Mouse (Mus musculus): Measurements from ENCODE around the gene Slc52a3. TPM values are rescaled to one million over a fixed set of nuclear protein-coding genes. Genes with fewer than 3 reads are reported as not detected.
"Not testable (repeated sequence)": the region's sequence is repeated elsewhere in the genome, so short reads cannot be mapped to it uniquely, and the experiment has no call there.

The Slc52a3 gene
- polyA plus RNA-seq, 1 experiment from 2014 or later: 1.5 TPM

- no peak overlapping the region for H3K27ac ChIP-seq
- no peak overlapping the region for H3K4me2 ChIP-seq
- no peak overlapping the region for H3K9ac ChIP-seq
- H3K9me3 ChIP-seq (replicated peaks): no peaks in the 10 kb centered on the region
- H3K4me1 ChIP-seq (replicated peaks): 0 out of 2 replicates have a peak, but pooled peaks cover 4% of the 10 kb centered on the region
- ATAC-seq (ENCODE audit: low read depth) (no peak), DNase-seq (no peak)
- H3K27me3 ChIP-seq: peaks cover 22% of the 10 kb centered on the region
- no peaks in the 10 kb centered on the region for H3K36me3 ChIP-seq
- H3K4me3 ChIP-seq (replicated peaks): no peak overlapping the region
- WGBS (ENCODE audit: insufficient replicate concordance): 48% methylated on average over 8 of the region's 8 CpGs
Measured at GRCm38 (mm10) chr2:151986958-151987357, 9.4 kb upstream of the Slc52a3 start.

DNA sequence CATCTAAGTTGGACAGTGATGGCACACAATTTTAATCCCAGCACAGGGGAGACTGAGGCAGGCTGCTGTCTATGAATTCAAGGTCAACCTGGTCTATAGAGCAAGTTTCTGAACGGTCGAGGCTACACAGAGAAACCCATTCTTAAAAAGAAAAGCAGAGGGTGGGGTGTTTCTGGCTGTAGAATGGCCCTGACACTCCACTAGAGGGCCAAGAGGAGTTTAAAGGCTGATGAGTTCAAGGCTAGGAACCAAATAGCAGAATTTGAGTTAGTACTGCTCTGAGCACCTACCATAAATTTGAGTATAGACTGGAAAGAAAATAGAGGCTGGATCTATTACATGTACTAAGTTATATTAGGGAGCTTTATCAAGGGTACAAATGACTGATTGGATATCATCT lies 7.3 kb upstream of the Slc52a3 start:
- ATAC-seq (ENCODE audit: low read depth): no peak
- WGBS (ENCODE audit: insufficient replicate concordance): 48% methylated on average over 2 of the region's 2 CpGs
- Histone ChIP-seq H3K4me1 (replicated peaks) (0 out of 2 replicates have a peak, but pooled peaks cover 4% of the 10 kb centered on the region), H3K9me3 (replicated peaks) (no peaks in the 10 kb centered on the region), H3K4me3 (replicated peaks) (no peak overlapping the region), H3K27me3 (peaks cover 28% of the 10 kb centered on the region), H3K4me2 (no peak overlapping the region), H3K27ac (no peak overlapping the region), H3K36me3 (no peaks in the 10 kb centered on the region), H3K9ac (no peak overlapping the region)
- no peak for DNase-seq

GRCm38 (mm10) chr2:151990985-151991394 lies 5.3 kb upstream of the Slc52a3 start:
- Histone ChIP-seq H3K36me3 (no peaks in the 10 kb centered on the region), H3K4me3 (replicated peaks) (no peak overlapping the region), H3K4me2 (no peak overlapping the region), H3K9me3 (replicated peaks) (no peaks in the 10 kb centered on the region), H3K27ac (no peak overlapping the region), H3K27me3 (peaks cover 36% of the 10 kb centered on the region), H3K4me1 (replicated peaks) (peaks cover 16% of the 10 kb centered on the region), H3K9ac (no peak overlapping the region)
- WGBS (ENCODE audit: insufficient replicate concordance): 44% methylated on average over 1 of the region's 1 CpGs
- DNase-seq (no peak), ATAC-seq (ENCODE audit: low read depth) (no peak)

DNA sequence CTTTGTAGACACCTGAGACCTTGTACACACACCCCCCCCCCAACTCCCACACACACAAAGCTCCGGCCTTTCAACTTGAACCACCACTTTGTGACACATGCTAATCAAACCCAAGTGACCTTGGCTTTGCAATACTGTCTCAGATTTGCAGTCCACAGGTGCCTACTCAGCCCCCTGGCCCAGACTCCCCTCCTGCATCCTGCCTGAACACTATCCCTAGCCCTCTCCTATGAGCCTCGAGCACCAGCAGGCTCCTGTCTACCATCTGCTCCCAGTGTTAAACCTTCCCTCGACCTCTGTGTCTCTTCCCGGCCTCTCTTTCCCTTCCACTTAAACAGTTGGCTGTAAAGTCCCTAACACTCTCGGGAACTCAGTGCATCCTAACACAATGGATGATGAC lies 4.9 kb upstream of the Slc52a3 start:
- H3K36me3 ChIP-seq: no peaks in the 10 kb centered on the region
- no peak overlapping the region for H3K4me3 ChIP-seq (replicated peaks)
- WGBS (ENCODE audit: insufficient replicate concordance): 39% methylated on average over 5 of the region's 5 CpGs
- DNase-seq (no peak), ATAC-seq (ENCODE audit: low read depth) (no peak)
- peaks cover 20% of the 10 kb centered on the region for H3K4me1 ChIP-seq (replicated peaks)
- H3K27me3 ChIP-seq: peaks cover 40% of the 10 kb centered on the region
- no peak overlapping the region for H3K27ac ChIP-seq
- H3K9me3 ChIP-seq (replicated peaks): no peaks in the 10 kb centered on the region
- H3K9ac ChIP-seq: no peak overlapping the region
- H3K4me2 ChIP-seq: no peak overlapping the region

DNA sequence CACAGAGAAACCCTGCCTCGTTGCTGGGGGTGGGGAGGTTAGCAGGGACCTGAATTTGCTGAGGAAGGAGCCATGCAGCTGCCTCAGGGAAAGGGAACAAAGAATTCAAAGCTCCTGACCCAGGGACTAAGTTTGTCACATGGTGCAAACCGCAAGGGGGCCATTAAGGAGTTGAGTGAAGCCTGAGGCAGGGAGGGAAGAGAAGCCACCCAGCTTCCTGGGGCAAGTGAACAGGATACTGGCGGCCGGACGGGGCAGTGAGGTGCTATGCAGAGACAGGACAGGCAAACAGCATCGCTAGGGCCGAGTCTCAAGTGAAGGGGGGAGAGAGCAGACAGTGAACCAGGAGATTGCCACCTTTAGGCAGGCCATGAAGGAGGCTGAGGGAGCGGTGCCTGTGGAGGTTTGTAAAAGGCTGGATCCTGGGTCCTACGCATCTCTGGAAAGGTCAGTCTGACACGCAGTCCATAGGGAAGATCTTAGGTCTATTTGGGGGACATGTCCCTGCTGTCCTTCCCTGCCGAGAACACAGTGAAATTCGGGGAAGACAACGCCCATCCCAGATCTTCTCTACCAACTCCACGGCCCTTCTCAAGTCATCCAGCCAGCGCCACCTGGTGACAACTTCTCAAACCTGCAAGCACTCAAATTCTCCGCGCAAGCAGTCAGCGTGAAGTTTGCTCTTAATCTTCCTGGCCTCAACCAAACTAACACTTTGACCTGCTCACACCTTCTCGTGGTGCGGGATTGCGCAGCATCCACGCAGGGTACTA lies 1.8 kb upstream of the Slc52a3 start:
- H3K9me3 ChIP-seq (replicated peaks): no peaks in the 10 kb centered on the region
- H3K27me3 ChIP-seq: peaks cover 49% of the 10 kb centered on the region
- no peaks in the 10 kb centered on the region for H3K36me3 ChIP-seq
- ATAC-seq (ENCODE audit: low read depth) (no peak), DNase-seq (peak; percentile 53)
- H3K9ac ChIP-seq: no peak overlapping the region
- H3K4me2 ChIP-seq: peak overlapping the region; percentile 37
- no peak overlapping the region for H3K4me3 ChIP-seq (replicated peaks)
- no peak overlapping the region for H3K27ac ChIP-seq
- WGBS (ENCODE audit: insufficient replicate concordance): 4% methylated on average over 22 of the region's 22 CpGs
- H3K4me1 ChIP-seq (replicated peaks): peaks cover 49% of the 10 kb centered on the region

GRCm38 (mm10) chr2:151997190-151997575 lies 872 bp downstream of the Slc52a3 start:
- H3K4me3 ChIP-seq (replicated peaks): 0 out of 2 replicates have a peak overlapping the region, but pooled peaks have one; percentile 47
- H3K27ac ChIP-seq; H3K9me3 ChIP-seq (replicated peaks); H3K36me3 ChIP-seq; DNase-seq; H3K9ac ChIP-seq; ATAC-seq (ENCODE audit: low read depth): not testable (repeated sequence)
- H3K4me2 ChIP-seq: peak overlapping the region; percentile 68
- H3K27me3 ChIP-seq: peaks cover 58% of the 10 kb centered on the region
- WGBS (ENCODE audit: insufficient replicate concordance): 43% methylated on average over 2 of the region's 2 CpGs
- peaks cover 60% of the 10 kb centered on the region for H3K4me1 ChIP-seq (replicated peaks)

GRCm38 (mm10) chr2:151997776-151998504 lies 1.6 kb downstream of the Slc52a3 start:
- DNase-seq (peak; percentile 50), ATAC-seq (ENCODE audit: low read depth) (peak; percentile 72)
- Histone ChIP-seq H3K27ac (no peak overlapping the region), H3K9ac (no peak overlapping the region), H3K36me3 (no peaks in the 10 kb centered on the region), H3K27me3 (peaks cover 57% of the 10 kb centered on the region), H3K9me3 (replicated peaks) (no peaks in the 10 kb centered on the region), H3K4me2 (peak overlapping the region; percentile 6; the same call in 1 of the 2 replicates), H3K4me1 (replicated peaks) (peaks cover 60% of the 10 kb centered on the region), H3K4me3 (replicated peaks) (no peak overlapping the region)
- 30% methylated on average over 8 of the region's 8 CpGs for WGBS (ENCODE audit: insufficient replicate concordance)

DNA sequence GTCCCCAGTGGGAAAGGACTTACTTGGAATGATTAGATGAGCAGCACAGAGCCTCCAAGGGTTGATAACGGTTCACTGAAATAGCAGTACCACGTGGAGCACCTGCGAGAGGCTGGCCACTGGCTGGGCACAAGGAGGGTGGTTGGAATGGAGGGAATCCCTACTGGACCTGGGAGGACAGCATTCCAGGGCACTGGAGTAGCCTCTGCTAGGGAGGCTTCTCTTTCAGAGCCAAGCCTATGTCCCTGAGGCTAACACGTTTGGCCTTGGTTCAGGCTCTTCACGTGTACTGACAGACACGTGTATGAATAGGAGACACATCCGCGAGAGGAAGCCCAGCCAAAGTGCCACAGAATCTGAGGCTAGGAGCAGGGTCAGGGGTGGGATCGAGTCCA lies 2.2 kb downstream of the Slc52a3 start:
- DNase-seq (no peak), ATAC-seq (ENCODE audit: low read depth) (peak; percentile 14)
- H3K4me2 ChIP-seq: peak overlapping the region; percentile 6; the same call in 1 of the 2 replicates
- no peaks in the 10 kb centered on the region for H3K9me3 ChIP-seq (replicated peaks)
- H3K4me3 ChIP-seq (replicated peaks): no peak overlapping the region
- 56% methylated on average over 9 of the region's 9 CpGs for WGBS (ENCODE audit: insufficient replicate concordance)
- H3K4me1 ChIP-seq (replicated peaks): peaks cover 60% of the 10 kb centered on the region
- H3K9ac ChIP-seq: no peak overlapping the region
- H3K27ac ChIP-seq: no peak overlapping the region
- peaks cover 57% of the 10 kb centered on the region for H3K27me3 ChIP-seq
- no peaks in the 10 kb centered on the region for H3K36me3 ChIP-seq

DNA sequence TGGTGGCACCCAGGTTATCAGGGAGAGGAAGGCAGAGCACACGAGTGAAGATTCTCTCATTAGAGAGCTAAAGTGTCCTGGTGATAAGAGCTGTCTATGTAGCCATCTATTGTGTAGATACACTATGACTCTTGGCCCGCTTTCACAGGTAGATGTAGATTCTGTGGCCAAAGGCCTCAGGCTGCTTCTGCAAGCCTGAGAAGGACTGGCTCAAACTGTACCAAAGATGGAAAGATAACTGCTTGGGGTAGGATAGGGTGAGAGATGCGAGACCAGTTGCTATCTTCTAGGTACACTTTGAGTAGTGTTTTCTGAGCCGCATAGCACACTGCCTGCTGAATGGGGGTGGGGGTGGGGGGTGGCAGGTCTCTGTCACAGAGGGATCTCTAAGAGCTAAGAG lies 2.6 kb downstream of the Slc52a3 start:
- peaks cover 60% of the 10 kb centered on the region for H3K4me1 ChIP-seq (replicated peaks)
- WGBS (ENCODE audit: insufficient replicate concordance): 31% methylated on average over 4 of the region's 4 CpGs

DNA sequence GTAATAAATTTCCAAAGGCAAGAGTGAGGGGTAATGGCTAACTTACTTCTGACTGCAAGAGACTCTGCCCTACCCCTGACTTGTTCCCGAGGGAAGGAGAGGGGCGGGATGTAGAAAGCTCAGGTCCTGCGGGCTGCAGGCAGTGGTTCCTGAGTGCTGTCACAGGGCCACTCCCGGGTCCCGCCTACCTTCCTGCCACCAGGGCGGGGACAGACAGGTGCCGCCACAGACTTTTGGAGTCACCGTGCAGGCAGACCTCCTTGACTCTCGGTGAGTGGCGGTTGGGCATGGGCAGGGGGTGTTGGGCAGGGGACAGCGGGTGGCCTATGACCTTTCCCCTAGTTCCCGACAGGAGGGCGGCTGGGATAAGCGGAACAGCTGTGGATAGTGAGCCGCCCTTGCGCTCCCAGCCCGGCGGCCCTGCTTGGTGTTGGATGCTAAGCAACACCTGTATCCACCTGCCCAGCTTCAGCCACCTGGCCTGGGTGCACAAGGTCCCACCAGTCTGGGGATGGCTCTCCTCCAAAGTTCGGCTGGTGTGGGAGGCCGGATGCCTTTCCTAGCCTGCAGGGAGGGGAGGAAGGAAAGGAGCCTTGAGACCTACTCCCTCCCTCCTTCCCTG lies 3.5 kb downstream of the Slc52a3 start:
- ATAC-seq (ENCODE audit: low read depth): no peak
- Histone ChIP-seq H3K4me2 (0 out of 2 replicates have a peak overlapping the region, but pooled peaks have one; percentile 16), H3K9ac (no peak overlapping the region), H3K4me1 (replicated peaks) (peaks cover 54% of the 10 kb centered on the region), H3K27me3 (peaks cover 47% of the 10 kb centered on the region), H3K36me3 (no peaks in the 10 kb centered on the region), H3K27ac (no peak overlapping the region), H3K4me3 (replicated peaks) (no peak overlapping the region), H3K9me3 (replicated peaks) (no peaks in the 10 kb centered on the region)
- WGBS (ENCODE audit: insufficient replicate concordance): 28% methylated on average over 20 of the region's 20 CpGs
- DNase-seq: no peak

More for the DNA sequence above, 2.6 kb downstream of the Slc52a3 start:
- Histone ChIP-seq H3K27ac (no peak overlapping the region), H3K27me3 (peaks cover 54% of the 10 kb centered on the region), H3K9ac (no peak overlapping the region), H3K4me2 (0 out of 2 replicates have a peak overlapping the region, but pooled peaks have one; percentile 6), H3K36me3 (no peaks in the 10 kb centered on the region), H3K9me3 (replicated peaks) (no peaks in the 10 kb centered on the region), H3K4me3 (replicated peaks) (no peak overlapping the region)
- peak; percentile 46 for ATAC-seq (ENCODE audit: low read depth)
- no peak for DNase-seq

DNA sequence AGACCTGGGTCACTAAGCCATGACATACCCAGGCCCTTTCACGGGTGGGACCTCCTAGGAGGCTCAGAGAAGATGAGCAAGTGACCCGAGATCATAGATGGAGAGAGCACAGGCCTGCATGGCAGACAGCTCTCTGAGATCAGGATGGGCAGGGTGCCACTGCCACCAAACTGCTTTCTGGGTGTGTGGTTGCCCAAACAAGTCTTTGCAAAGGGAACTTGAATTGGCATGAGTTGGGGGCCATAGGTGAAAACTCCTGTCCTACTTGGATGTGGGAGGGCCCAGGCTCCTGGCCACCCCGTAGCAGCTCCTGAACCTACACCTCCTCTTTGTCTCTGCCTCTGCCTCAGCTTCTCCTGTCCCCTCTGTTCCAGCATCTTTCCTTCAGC lies 4.0 kb downstream of the Slc52a3 start:
- no peak overlapping the region for H3K4me2 ChIP-seq
- no peaks in the 10 kb centered on the region for H3K9me3 ChIP-seq (replicated peaks)
- peaks cover 51% of the 10 kb centered on the region for H3K4me1 ChIP-seq (replicated peaks)
- no peaks in the 10 kb centered on the region for H3K36me3 ChIP-seq
- 48% methylated on average over 3 of the region's 3 CpGs for WGBS (ENCODE audit: insufficient replicate concordance)
- no peak overlapping the region for H3K9ac ChIP-seq
- H3K4me3 ChIP-seq (replicated peaks): no peak overlapping the region
- peaks cover 43% of the 10 kb centered on the region for H3K27me3 ChIP-seq
- ATAC-seq (ENCODE audit: low read depth): no peak
- no peak overlapping the region for H3K27ac ChIP-seq
- DNase-seq: no peak

Data from liver, embryonic 13.5 days (tissue).